Mouse (Mus musculus) midbrain, postnatal 0 days (tissue): Measurements from ENCODE around the gene Rtn3. TPM values are rescaled to one million over a fixed set of nuclear protein-coding genes. Genes with fewer than 3 reads are reported as not detected.

Source experiments
- ATAC-seq: fragments of 200-750 bp; cut with Nextera tagmentation; 2 replicates; pipeline ENCODE4 v1.8.0; 2017; ENCODE audit warnings: moderate number of reproducible peaks, mild to moderate bottlenecking, moderate TSS enrichment, moderate library complexity; ENCODE audit not compliant: low FRiP score
- DNase-seq: peaks from one replicate; pipeline ENCODE4 v3.0.0-alpha.2; 2015; ENCODE audit warnings: low spot score
- H3K27ac ChIP-seq: fragments of 300-500 bp; sonication (generic); 2 replicates; pipeline ENCODE4 v1.5.1; 2014; ENCODE audit warnings: low read depth, mild to moderate bottlenecking, low read length, mixed read lengths
- H3K27me3 ChIP-seq: fragments of 300-500 bp; sonication (generic); 2 replicates; pipeline ENCODE4 v1.6.1; 2014; ENCODE audit warnings: low read length, control low read depth, mixed read lengths; ENCODE audit not compliant: insufficient read depth
- H3K36me3 ChIP-seq: fragments of 300-500 bp; sonication (generic); 2 replicates; pipeline ENCODE4 v1.6.1; 2014; ENCODE audit warnings: low read length, control low read depth, mixed read lengths; ENCODE audit not compliant: insufficient read depth
- H3K4me1 ChIP-seq: fragments of 300-500 bp; sonication (generic); 2 replicates; pipeline ENCODE4 v1.6.1; 2014; ENCODE audit warnings: mild to moderate bottlenecking, control low read depth, antibody characterized with exemption, low read length, mixed read lengths; ENCODE audit not compliant: insufficient read depth
- H3K4me2 ChIP-seq: fragments of 300-500 bp; sonication (generic); 2 replicates; pipeline ENCODE4 v1.6.1; 2014; ENCODE audit warnings: low read depth, mild to moderate bottlenecking, low read length, mixed read lengths; ENCODE audit not compliant: poor library complexity, severe bottlenecking
- H3K4me3 ChIP-seq: fragments of 300-500 bp; sonication (generic); 2 replicates; pipeline ENCODE4 v1.5.1; 2014; ENCODE audit warnings: low read depth, mild to moderate bottlenecking, low read length, moderate library complexity
- H3K9ac ChIP-seq: fragments of 300-500 bp; sonication (generic); replicated peaks from 2 replicates; pipeline ENCODE4 v1.6.1; 2014; ENCODE audit warnings: mild to moderate bottlenecking, low read length, moderate library complexity, mixed read lengths; ENCODE audit not compliant: poor library complexity, severe bottlenecking
- H3K9me3 ChIP-seq: fragments of 300-500 bp; sonication (generic); 2 replicates; pipeline ENCODE4 v1.6.1; 2016; ENCODE audit warnings: low read length, control low read depth
- CTCF ChIP-seq: IDR thresholded peaks from 2 replicates; pipeline ENCODE4 v1.5.1; 2016; ENCODE audit warnings: antibody characterized with exemption, mild to moderate bottlenecking
- WGBS: fragments of 180-500 bp; shearing (Covaris S2); extraction: QIAGEN DNeasy Blood & Tissue Kit; methylation state at CpG from one replicate; pipeline ENCODE4 v1.1.7; 2014; 5-methylcytosine and 5-hydroxymethylcytosine counted together
- polyA plus RNA-seq: library from polyadenylated mRNA; unstranded; fragments of >200 nt; fragmentation: Nextera tagmentation; extraction: Ambion mirVana; gene quantifications from 2 replicates; pipeline ENCODE4 v1.2.1, GENCODE M21; 2015
- total RNA-seq: library from RNA; depleted of rRNA; stranded (reverse); fragments of >200 nt; gene quantifications from 2 replicates; pipeline ENCODE4 v1.2.3, GENCODE M21; 2014; rRNA removed

The Rtn3 gene
- 420 and 473 TPM in 2 replicates for total RNA-seq
- 741 and 750 TPM in 2 replicates for polyA plus RNA-seq

DNA sequence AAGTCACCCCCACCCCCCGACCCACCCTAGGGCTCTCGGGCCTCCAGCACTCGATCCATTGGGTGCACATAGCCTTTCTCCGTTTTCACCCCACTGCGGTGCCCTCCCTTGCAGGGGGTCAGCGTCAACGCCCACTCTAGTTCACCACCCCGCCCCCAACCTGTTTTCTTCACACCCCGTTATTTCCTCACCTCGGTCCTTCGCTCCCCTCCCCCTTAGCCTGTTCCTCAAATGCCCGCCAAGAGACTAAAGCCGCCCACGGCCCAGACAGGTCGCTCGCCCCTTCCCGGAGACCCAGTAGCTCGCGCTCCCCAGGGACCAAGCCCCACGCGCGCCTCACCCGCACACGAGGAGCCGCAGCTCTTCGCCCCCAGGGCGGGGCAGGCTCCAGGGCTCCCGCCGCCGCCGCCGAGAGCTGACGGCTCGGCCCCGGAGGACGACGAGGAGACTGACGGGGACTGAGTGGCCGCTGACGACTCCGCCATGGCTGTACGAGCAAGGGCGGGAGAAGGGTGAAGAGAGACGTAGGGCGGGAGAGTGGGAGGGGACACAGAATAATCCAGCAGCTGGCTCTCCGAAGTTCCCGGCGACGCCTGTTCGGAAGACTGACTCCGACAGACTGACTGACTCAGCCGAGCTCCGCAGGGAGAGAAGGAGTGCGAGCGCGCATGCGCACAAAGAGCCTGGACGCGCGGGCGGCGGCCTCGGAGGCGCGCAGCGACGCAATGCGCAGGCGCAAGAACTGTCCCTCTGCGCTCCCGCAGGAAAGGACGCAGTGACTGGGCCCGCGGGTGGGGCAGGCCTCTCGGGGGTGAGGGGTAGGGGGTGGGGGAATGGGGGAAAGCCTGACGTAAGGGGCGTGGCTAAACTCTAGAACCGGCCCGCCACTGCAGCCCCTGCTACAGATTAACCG lies at the start of gene Rtn3:
Gene Rtn3, minus strand, starts transcription at position 683 of the 913 bp plus-strand sequence.
- peak; percentile 94 for ATAC-seq
- Histone ChIP-seq H3K27ac (peak within 1 kb of the TSS; percentile 99), H3K9ac (peak within 1 kb of the TSS; percentile 99), H3K4me1 (no peaks in the 10 kb centered on the region), H3K4me2 (peak within 1 kb of the TSS; percentile 65), H3K4me3 (peak within 1 kb of the TSS; percentile 90), H3K36me3 (no peaks in the 10 kb centered on the region), H3K27me3 (no peaks in the 10 kb centered on the region), H3K9me3 (no peaks in the 10 kb centered on the region)
- DNase-seq: peak; percentile 98
- TF ChIP-seq CTCF: no peak
- under 1% methylated on average over 72 of the region's 80 CpGs for WGBS

DNA sequence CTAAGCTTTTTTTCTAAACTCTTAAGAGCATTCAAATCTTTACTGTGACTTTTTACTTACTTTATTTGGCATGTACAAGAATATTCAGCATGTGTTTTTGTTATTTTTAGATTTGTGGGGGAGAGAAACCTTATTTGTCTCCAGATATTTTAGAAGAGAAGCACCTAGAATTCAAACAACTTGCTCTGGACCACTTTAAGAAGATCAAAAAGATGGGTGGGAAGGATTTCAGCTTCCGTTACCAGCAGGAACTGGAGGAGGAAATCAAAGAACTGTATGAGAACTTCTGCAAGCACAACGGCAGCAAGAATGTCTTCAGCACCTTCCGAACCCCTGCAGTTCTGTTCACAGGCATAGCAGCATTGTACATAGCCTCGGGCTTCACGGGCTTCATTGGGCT lies 48.8 kb upstream of the Rtn3 start:
- 86% methylated on average over 5 of the region's 5 CpGs for WGBS
- H3K4me2 ChIP-seq: no peak overlapping the region
- no peaks in the 10 kb centered on the region for H3K4me1 ChIP-seq
- no peaks in the 10 kb centered on the region for H3K27me3 ChIP-seq
- H3K9me3 ChIP-seq: no peaks in the 10 kb centered on the region
- H3K27ac ChIP-seq: no peak overlapping the region
- no peak overlapping the region for H3K9ac ChIP-seq
- no peak overlapping the region for H3K4me3 ChIP-seq
- DNase-seq (no peak), ATAC-seq (no peak)
- peaks cover 13% of the 10 kb centered on the region for H3K36me3 ChIP-seq
- TF ChIP-seq CTCF: no peak

DNA sequence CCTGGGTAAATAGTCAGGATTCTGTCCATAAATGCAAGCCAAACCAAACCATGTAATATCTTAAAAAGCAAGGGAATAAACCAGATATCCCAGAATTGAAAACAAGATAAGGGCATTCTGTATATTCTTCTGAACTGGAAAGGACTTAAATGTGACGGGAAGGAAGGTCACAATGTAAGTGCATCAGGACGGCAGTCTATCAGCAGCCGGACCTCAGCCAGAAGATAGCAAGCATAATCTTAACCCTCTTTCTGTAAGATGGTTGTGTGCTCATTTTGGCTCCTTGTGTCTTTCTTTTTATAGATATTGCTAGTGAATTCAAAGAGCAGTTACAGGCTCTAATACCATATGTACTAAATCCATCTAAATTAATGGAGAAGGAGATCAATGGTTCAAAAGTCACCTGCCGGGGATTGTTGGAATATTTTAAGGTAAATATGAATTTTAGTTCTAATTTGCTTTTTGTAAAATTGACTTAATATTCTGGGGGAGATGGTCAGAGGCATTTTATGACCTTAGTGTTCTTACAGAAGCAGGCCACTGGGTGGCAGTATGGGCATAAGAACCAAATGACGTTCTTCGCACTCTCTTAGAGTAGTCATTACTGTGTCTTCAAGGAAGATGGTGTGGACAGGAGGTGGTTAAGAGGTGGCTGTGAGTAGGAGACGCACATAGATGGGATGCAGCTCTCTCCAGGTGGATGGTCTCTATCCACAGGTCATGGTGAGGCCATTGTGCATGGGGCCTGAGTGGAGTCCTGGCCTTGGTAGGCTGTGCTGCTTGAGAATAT lies 45.8 kb upstream of the Rtn3 start:
- Histone ChIP-seq H3K4me2 (no peak overlapping the region), H3K27me3 (no peaks in the 10 kb centered on the region), H3K4me3 (no peak overlapping the region), H3K27ac (no peak overlapping the region), H3K36me3 (peaks cover 20% of the 10 kb centered on the region), H3K9me3 (no peaks in the 10 kb centered on the region), H3K4me1 (no peaks in the 10 kb centered on the region), H3K9ac (no peak overlapping the region)
- DNase-seq (peak; percentile 86), ATAC-seq (peak; percentile 58; the same call in 1 of the 2 replicates)
- peak; percentile 88 for TF ChIP-seq CTCF
- 51% methylated on average over 7 of the region's 7 CpGs for WGBS

DNA sequence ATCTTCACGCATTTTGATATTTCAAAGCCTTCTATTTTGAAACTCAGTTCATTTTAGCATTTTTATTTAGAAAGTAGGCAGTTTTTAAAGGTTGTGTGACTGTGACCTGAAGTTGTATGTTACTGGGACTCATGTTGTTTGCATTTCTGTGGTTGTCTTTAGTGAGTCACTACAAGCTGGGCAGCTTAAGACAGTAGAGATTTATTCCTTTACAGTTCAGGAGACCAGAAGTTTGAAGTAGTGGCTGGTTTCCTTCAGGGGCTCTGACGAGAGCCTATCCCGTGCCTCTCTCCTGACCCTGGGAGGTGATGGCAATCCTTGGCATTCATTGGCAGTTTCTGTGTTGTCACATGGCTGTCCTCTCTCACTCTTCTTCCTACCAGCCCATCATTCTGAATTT lies 41.8 kb upstream of the Rtn3 start:
- Histone ChIP-seq H3K4me2 (no peak overlapping the region), H3K27ac (no peak overlapping the region), H3K36me3 (peaks cover 21% of the 10 kb centered on the region), H3K9me3 (no peaks in the 10 kb centered on the region), H3K9ac (no peak overlapping the region), H3K4me3 (no peak overlapping the region), H3K27me3 (no peaks in the 10 kb centered on the region), H3K4me1 (no peaks in the 10 kb centered on the region)
- ATAC-seq: no peak
- 77% methylated on average over 3 of the region's 3 CpGs for WGBS
- DNase-seq: no peak
- no peak for TF ChIP-seq CTCF

DNA sequence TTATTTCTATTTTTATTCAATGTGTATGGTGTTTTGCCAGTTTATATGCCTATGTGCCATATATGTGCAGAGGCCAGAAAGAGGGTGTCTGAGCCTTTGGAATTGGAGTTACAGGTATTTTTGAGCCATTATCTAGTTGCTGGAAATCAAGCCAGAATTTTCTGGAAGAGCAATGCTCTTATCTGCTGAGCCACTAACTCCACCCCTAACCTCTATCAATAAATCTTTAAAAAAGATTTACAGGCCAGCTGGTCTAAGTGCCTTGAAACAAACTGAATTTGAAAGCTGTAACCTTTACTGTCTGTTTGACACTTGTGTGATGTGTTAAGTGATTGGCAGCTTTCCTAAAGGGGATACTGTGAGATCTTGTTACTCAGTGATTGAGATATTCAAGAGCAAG lies 40.7 kb upstream of the Rtn3 start:
- Histone ChIP-seq H3K27ac (no peak overlapping the region), H3K36me3 (peaks cover 21% of the 10 kb centered on the region), H3K9ac (no peak overlapping the region), H3K4me3 (no peak overlapping the region), H3K4me1 (no peaks in the 10 kb centered on the region), H3K9me3 (no peaks in the 10 kb centered on the region), H3K27me3 (no peaks in the 10 kb centered on the region), H3K4me2 (no peak overlapping the region)
- no peak for ATAC-seq
- no peak for TF ChIP-seq CTCF
- no peak for DNase-seq

DNA sequence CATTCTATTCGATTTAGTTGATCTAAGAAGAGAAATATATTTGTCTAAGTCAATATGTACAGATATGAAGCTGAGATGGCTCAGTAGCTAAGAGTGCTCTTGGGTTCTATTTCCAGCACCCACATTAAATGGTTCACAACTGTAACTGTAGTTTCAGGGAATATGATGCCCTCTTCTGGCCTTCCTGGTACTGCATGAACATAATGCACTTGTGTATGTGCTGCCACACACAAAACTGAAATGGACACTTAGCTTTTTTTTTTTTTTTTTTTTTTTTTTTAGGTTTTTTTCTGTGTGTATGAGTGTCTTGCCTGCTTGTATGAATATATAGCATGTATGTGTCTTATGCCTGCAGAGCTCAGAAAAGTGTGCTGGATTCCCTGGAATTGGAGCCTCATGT lies 40.2 kb upstream of the Rtn3 start:
- WGBS: 90% methylated on average over 1 of the region's 1 CpGs
- H3K27me3 ChIP-seq: no peaks in the 10 kb centered on the region
- no peak for ATAC-seq
- no peak overlapping the region for H3K9ac ChIP-seq
- no peak overlapping the region for H3K27ac ChIP-seq
- no peak overlapping the region for H3K4me2 ChIP-seq
- DNase-seq: no peak
- peaks cover 25% of the 10 kb centered on the region for H3K36me3 ChIP-seq
- H3K9me3 ChIP-seq: no peaks in the 10 kb centered on the region
- H3K4me1 ChIP-seq: no peaks in the 10 kb centered on the region
- peak; percentile 38 for TF ChIP-seq CTCF
- H3K4me3 ChIP-seq: no peak overlapping the region
